Mouse (Mus musculus) adrenal gland, postnatal 25 days (tissue): ENCODE results near the gene Tmem37. TPM values are rescaled to one million over a fixed set of nuclear protein-coding genes. Genes with fewer than 3 reads are reported as not detected.

Experiments used
- DNase-seq: peaks from one replicate; pipeline ENCODE4 v3.0.0; 2021; ENCODE audit warnings: mixed read lengths
- total RNA-seq: library from RNA; stranded (reverse); gene quantifications from 2 replicates; pipeline ENCODE4 v1.2.3, GENCODE M21; 2021

Gene Tmem37
- total RNA-seq, 1 experiment from 2014 or later: 9.2 TPM

DNA sequence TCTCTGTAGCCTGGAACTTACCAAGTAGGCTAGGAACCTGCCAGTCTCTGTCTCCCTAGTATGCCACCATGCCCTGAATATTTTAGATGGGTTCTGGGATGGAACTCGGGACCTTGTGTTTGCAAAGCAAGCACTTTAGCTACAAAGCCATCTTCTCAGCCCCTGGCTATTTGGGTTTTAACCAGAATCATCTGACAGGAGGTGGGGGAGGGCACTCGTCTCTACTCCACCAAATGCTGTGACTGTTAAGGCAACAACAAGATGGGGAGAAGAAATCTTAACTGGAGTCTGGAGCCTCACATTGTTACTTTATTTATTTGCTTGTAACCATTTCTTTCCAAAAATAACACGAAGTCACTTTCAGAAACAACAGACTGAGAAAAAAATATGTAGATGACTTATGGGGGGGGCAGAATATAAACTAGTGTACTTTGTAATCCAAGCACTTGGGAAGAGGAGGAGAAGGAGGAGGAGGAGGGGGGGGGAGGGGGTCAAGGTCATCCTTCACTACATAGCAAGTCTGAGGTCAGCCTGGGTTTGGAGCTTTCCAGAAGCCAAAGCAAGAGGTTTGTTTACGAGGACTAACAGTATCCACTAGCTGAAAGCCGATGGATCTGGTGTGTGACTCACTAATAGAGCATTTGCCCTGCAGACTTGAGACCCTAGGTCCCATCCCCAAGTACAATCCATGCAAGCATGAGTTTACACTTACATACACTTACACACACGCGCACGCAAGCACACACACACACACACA, 16.0 kb downstream of the Tmem37 start:
- DNase-seq: no peak

GRCm38 (mm10) chr1:120057044-120057443, 16.8 kb downstream of the Tmem37 start:
- no peak for DNase-seq

DNA sequence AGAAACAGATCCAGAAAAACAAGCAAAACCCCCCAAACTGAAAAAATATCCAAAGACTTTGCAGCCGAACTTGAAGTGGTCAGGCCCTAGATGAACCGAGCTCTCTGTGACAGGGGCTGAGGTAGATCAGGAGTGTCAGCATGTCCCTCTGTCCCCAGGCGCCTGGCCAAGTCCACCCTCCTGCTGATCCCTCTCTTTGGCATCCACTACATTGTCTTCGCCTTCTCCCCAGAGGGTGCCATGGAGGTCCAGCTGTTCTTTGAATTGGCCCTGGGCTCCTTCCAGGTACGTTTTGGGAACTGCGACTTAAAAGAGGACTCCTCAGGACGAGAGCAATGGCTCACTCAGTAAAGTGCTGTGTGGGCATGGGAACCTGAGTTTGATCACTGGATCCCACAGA, 17.6 kb downstream of the Tmem37 start:
- DNase-seq: no peak

DNA sequence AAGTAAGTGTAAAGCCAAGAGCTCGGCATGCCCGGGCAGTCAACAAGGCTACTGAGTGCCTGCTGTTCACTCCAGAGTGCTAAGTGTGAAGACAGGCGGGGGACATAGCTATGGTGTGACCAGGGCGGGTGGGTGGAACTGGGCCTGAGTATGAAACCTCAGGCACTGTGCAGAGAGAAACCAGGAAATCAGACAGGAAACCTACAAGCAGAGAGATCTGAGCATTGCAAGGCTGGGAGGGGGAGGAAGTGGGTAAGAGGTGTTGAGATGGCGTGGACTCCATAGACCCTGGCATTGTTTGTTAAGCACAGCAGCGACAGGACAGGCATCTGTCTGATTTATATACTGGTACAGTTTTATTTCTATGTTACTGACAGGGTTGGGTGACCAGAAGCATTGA, 18.4 kb downstream of the Tmem37 start:
- no peak for DNase-seq

DNA sequence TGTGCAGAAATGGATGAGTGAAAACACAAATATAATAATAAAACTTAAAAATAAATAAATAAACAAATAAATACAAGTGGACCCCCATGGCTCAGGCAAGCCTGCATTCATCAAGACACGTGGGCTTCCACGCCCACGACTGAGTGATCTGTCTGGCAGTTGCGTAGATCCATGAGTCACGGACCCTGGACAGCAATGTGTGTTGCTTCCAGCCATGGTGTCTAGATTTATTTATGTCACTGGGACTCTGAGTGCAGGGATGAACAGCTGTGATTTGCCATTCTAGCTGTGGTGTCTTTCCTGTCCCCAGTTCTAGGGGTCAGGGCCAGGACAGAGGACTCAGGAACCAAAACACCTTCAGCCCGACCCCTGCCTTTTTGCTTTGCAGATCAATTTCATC, 18.9 kb downstream of the Tmem37 start:
- DNase-seq: peak; percentile 65

DNA sequence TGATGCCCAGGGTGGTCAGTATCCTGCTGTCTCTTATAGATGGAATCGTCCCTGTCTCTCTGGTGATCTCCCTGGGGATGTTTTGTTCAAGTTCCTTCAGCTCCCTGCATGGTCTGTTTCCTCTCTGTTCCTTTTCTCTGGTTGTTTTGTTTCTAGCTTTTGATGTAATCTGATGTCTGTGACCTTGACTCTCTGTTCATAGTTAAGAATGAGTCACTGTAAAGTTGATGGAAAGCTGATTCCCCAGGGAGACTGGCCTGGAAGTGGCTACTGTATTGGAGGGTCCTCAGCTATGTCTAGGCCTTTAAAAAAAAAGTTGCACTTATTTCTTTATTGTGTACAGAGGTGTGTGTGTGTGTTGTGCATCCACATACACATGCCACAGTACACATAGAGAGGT, 22.8 kb downstream of the Tmem37 start:
- no peak for DNase-seq

DNA sequence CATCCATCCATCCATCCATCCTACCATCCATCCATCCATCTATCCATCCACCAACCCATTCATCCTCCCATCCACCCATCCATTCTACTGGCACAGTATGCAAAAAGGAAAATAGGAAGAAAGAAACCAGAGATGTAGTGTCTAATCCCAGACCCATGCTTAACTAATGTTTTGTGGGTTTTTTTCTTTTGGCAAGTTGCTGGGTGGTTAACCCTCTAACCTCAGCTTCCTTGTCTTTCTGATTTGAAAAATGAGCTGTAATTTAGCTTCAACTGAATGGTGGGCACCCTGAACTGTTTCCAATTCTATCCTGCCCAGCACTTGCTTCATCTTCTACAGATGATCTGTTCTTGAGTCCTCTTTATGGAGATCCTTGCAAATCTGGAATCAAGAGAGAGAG, 26.5 kb downstream of the Tmem37 start:
- DNase-seq: no peak

DNA sequence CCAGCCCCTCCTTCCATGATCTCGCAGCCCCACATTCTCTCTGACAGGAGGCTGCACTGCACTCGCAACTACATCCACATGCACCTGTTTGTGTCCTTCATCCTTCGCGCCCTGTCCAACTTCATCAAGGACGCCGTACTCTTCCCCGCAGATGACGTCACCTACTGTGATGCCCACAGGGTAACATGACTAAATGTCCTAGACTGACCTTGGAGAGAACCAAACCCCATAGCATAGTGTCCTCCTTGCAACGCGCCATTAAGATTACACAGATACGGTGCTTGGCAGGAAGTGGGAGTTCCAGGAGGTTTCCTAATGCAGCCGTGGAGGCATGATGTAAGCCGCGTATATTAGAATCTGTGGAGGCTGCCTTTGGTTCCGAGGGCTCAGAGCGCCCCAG, 29.3 kb downstream of the Tmem37 start:
- DNase-seq: no peak

- DNase-seq: no peak
These were observed 31.5 kb downstream of the Tmem37 start for GRCm38 (mm10) chr1:120042421-120042820.

DNA sequence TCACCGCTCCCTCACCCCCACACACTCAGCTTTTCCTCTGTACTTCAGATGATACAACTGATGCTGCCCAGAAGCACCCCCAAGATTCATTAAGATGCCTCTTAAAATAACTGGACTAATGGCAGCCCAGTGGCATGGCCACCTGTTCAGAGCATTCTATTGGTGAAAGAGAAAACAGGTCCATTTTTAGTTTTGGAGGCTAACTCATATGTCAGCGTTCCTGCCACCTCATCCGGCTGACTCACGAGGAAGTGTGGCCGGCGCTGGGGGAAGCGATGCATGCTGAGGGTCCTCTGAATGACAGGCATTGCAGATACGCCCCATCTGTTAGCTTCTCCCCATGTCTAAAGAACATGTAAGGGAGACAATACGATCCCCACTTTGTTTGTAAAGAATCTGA, 35.3 kb downstream of the Tmem37 start:
- no peak for DNase-seq

DNA sequence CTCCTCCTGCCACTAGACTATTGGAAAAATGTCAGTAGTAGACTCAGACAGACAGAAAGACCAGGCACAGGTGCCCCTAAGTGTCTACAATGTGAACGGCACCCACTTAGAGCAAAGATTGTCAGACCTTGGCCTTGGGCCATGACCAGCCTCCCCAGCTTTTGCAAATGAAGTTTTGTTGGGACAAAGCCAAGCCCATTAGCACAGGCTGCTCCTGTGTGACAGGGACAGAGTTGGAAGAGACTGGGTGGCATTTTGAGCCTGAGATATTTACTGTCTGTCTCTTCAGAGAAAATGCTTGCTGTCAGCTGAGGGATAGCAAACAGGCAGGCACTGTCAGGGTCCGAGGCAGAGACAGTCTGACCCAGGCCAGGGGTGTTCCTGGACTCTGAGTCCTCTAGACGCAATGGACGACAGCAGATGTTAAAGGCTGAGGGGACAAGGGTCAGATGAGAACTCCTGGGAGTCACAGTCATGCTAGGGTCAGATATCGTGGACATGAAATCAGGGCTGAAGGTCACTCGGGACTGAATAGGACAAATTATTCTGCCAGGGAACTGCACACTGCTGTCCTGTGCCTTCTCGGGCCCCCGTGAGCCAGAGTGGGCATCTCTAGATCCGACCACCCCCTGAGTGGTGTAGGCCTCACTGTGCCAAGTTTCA, 36.7 kb downstream of the Tmem37 start:
- DNase-seq: peak; percentile 43

GRCm38 (mm10) chr1:120035456-120036034, 38.3 kb downstream of the Tmem37 start:
- no peak for DNase-seq

- DNase-seq: no peak
These were observed 39.1 kb downstream of the Tmem37 start for GRCm38 (mm10) chr1:120034793-120035192.

GRCm38 (mm10) chr1:120033469-120033854, 40.4 kb downstream of the Tmem37 start:
- no peak for DNase-seq

GRCm38 (mm10) chr1:120032804-120033468, 40.9 kb downstream of the Tmem37 start:
- peak; percentile 87 for DNase-seq

GRCm38 (mm10) chr1:120030474-120030873, 43.4 kb downstream of the Tmem37 start:
- no peak for DNase-seq

- no peak for DNase-seq
These were observed 46.2 kb downstream of the Tmem37 start for GRCm38 (mm10) chr1:120027693-120028092.

DNA sequence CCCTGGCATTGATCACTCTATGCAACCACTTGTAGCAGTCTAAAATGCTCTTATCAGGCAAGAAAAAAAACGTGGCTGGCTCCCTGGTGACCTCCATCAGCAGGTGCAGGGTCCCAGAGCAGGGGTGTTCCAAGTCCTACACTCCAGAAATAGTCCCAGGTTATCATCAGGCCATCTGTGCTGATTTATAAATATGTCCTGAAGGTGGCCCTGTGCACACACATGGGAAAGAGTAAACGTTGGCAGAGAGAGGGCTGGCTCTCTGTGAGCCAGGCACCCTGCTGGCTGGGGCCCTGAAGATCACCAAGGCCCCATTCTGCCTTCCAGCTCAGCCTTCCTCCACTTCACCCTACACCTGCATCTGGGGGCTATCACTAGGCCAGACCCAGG, 48.8 kb downstream of the Tmem37 start:
- no peak for DNase-seq

- no peak for DNase-seq
These were observed 49.4 kb downstream of the Tmem37 start for GRCm38 (mm10) chr1:120024331-120025049.

DNA sequence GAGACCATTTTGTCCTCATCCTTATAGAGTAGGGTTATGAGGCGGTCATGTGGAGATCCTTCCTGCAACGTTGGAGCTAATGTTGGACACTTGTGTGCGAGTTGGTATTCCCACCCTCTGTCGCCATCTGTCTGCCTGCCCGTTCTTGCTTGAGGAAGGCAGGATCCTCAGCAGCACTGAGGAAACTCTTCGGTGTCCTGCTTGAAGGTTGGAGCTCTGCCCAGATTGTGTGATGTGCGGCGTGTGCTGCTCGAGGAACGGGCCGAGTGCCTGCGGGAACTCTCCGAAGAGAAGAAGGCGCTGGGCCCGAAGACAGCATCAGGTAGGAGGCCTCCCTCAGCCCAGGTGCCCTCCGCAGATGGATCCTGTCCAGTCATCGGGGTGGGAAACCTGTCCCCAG, 51.9 kb downstream of the Tmem37 start:
- no peak for DNase-seq

- DNase-seq: no peak
These were observed 53.5 kb downstream of the Tmem37 start for GRCm38 (mm10) chr1:120020322-120020897.

DNA sequence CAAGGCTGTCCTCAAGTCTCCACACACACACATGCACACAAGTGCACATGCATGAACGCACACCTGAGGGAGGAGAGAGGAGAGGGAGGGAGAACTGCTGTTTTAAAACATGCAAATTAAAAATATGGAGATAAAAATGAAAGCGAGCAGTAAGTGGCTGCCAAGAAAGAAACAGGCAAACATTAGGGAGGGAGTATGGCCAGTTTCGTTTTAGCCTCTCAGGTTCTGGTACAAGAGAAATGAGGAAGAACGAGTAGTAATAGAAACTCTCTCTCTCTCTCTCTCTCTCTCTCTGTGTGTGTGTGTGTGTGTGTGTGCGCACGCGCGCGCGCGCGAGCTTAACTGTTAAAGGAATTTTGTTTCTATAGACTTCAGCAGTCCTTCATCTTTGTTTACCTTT, 54.4 kb downstream of the Tmem37 start:
- DNase-seq: no peak
